Mouse (Mus musculus) olfactory bulb, adult 2 months (tissue): ENCODE measurements around the gene Hdac4.

Experiments used
- CTCF ChIP-seq: fragments of 200-500 bp; IDR thresholded peaks from 2 replicates; pipeline ENCODE4 v1.5.1; 2012; ENCODE audit warnings: low read depth, mild to moderate bottlenecking, low read length, moderate library complexity; ENCODE audit not compliant: insufficient read depth
- POLR2A ChIP-seq: fragments of 200-500 bp; IDR thresholded peaks from 2 replicates; pipeline ENCODE4 v1.6.1; 2012; ENCODE audit warnings: mild to moderate bottlenecking, low read depth, low read length, moderate library complexity; ENCODE audit not compliant: insufficient read depth

DNA sequence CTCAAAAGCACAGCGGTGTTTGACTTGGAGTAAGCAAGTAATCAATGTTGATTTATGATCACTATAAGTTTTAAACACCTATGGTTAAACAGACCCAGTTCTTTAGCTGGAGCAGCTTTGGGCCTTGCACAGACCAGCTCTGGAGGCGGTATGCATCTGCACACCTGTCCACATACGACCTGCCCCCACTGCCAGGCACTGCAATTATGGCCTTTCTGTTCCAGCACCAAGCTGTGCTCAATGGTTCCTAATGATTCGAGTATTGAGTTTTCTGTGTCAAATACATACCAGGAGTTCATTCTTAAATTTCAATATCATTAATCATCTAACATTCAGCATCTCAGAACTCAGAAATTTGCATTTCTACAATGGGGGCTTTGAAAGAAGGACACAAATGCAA, 52.7 kb downstream of the Hdac4 start:
- TF ChIP-seq CTCF (no peak), POLR2A (no peak)
